Mouse (Mus musculus): Measurements from ENCODE around the gene Wbp1l.

The Wbp1l gene

GRCm38 (mm10) chr19:46598720-46599252 lies at the start of gene Wbp1l:
Gene Wbp1l, plus strand, starts transcription at chr19:46599084.
- in situ Hi-C loops (cut with MboI, MseI) = no loop called here

- in situ Hi-C loops (cut with MboI, MseI) = no loop called here
Observed at GRCm38 (mm10) chr19:46550385-46550784, 48.5 kb upstream of the Wbp1l start.

DNA sequence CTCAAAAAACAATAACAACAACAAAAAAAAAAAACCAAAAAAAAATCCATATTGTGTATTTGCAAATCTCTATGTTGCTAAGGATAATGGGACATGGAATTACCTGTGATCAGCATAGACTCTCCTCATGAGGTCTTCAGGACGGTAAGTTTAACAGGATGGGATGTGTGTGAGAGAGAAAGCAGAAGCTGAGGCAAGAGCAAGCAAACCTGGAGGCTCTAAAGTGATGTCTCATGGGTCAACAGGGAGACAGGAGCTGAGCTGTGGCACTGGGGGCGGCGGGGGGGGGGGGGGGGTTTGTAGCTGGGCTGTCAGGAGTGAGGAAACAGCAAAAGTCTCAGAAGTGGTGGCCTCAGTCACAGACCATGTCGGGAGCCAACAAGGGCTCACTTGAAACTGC lies 46.4 kb upstream of the Wbp1l start:
- in situ Hi-C loops (cut with MboI, MseI) = no loop called here

- in situ Hi-C loops (cut with MboI, MseI) = no loop called here
Observed at GRCm38 (mm10) chr19:46553541-46553955, 45.3 kb upstream of the Wbp1l start.

DNA sequence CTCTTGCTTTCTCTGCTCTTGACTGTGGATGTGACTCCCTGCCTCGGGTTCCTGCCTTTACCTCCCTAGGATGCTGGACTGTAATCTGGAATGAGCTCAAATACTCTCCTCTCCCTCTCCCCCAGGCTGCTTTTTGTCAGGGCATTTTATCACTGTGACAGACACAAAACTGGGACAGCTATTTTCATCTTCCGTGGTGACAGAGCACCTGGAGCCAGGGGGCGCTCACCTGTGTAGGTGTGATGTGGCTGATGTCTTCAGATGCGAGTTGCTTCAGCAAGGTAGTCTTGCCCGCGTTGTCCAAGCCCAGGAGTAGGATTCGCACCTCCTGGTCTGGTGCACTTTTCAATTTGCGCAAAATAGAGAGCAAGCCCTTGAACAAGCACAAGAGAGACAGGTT lies 40.9 kb upstream of the Wbp1l start:
- in situ Hi-C loops (cut with MboI, MseI) = no loop called here

- in situ Hi-C loops (cut with MboI, MseI) = no loop called here
Observed at GRCm38 (mm10) chr19:46558631-46559030, 40.3 kb upstream of the Wbp1l start.

- in situ Hi-C loops (cut with MboI, MseI) = no loop called here
Observed at GRCm38 (mm10) chr19:46562132-46562531, 36.8 kb upstream of the Wbp1l start.

DNA sequence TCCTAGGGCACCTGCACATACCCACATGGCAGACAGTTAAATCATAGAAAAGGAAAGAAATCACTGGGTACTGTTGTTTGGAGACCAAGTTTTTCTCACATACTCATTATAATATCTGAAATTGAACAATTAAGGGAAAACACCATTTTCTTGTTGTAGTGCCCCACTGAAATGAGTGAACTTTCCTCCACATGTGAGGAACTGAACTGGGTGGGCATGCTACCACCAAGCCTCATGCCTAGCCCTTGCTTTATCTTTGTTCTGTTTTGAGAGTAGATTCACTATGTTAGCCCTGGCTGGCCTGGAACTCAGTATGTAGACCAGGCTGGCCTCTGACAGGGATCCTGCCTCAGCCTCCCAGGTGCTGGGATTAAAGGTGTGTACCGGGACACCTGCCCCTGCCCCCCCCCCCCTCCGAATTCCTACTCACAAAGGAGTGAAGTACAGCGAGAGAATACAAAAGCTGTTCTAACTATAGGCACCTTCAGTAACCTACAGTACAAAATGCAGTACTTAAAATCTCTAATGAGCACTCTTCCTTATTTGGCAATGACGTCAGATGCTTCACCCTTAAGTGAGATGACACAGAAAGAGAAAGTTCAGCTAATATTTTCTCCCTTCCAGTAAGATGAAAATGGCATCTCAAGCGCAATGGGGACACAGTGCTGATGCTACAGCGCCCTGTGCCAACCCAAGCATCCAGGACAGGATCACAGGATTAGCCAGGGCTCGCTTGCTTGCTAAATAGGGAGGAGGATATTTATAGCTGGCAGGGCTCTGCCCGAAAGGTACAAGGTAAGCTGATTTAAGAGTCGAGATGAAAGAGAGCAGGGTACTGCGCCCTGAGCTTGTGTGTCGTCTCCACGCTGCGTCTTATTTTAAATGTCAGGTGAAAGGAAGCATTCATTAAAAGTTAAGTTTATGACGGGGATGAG lies 36.0 kb upstream of the Wbp1l start:
- in situ Hi-C loops (cut with MboI, MseI) = no loop called here

DNA sequence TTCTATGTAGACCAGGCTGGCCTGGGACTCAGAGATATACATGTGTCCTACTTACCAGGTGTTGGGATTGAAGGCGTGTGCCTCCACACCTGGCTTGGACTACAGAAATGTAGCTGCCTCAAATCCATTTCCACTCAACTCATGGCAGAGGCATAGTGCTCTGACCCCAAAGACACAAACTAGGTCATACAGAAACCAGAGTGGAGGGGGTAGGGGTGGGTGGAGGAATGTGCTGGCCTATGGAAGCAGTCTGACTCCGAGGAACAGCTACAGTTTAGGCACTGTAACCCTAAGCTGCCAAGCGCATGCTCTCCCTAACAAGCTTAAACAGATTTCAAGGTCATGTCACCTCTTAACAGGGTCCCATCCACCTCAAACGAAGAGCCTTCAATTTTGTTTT lies 35.3 kb upstream of the Wbp1l start:
- in situ Hi-C loops (cut with MboI, MseI) = no loop called here

- in situ Hi-C loops (cut with MboI, MseI) = no loop called here
Observed at GRCm38 (mm10) chr19:46564043-46564462, 34.8 kb upstream of the Wbp1l start.

- in situ Hi-C loops (cut with MboI, MseI) = loop anchor here in 1 of 2 experiments (10.0 kb wide), 1 partner anchor 473 kb away; no protein-coding TSS in a partner anchor
Observed at GRCm38 (mm10) chr19:46571211-46571877, 27.5 kb upstream of the Wbp1l start.

- in situ Hi-C loops (cut with MboI, MseI) = loop anchor here in 1 of 2 experiments (10.0 kb wide), 1 partner anchor 473 kb away; no protein-coding TSS in a partner anchor
Observed at GRCm38 (mm10) chr19:46571878-46572244, 27.0 kb upstream of the Wbp1l start.

DNA sequence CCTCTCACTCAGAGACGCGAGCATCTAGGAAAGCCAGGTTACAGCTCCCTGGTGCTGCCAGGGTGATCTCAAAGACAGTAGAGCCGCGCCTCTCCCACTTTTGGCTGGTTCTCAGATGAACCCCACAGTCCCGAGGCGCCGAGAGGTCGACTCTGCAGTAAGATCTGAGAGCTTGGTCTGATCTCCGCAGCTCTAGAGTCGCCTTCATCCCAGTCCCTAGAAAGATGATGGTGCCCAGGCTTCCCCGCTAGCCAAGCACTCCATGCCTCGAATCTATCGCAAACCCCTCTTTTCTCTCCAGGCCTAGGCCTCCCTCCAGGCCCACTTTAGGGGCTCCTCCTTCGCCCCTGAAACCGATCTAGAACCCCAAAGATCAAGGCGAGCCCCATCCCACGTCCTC lies 26.3 kb upstream of the Wbp1l start:
- in situ Hi-C loops (cut with MboI, MseI) = loop anchor here in 1 of 2 experiments (10.0 kb wide), 1 partner anchor 472 kb away; no protein-coding TSS in a partner anchor

DNA sequence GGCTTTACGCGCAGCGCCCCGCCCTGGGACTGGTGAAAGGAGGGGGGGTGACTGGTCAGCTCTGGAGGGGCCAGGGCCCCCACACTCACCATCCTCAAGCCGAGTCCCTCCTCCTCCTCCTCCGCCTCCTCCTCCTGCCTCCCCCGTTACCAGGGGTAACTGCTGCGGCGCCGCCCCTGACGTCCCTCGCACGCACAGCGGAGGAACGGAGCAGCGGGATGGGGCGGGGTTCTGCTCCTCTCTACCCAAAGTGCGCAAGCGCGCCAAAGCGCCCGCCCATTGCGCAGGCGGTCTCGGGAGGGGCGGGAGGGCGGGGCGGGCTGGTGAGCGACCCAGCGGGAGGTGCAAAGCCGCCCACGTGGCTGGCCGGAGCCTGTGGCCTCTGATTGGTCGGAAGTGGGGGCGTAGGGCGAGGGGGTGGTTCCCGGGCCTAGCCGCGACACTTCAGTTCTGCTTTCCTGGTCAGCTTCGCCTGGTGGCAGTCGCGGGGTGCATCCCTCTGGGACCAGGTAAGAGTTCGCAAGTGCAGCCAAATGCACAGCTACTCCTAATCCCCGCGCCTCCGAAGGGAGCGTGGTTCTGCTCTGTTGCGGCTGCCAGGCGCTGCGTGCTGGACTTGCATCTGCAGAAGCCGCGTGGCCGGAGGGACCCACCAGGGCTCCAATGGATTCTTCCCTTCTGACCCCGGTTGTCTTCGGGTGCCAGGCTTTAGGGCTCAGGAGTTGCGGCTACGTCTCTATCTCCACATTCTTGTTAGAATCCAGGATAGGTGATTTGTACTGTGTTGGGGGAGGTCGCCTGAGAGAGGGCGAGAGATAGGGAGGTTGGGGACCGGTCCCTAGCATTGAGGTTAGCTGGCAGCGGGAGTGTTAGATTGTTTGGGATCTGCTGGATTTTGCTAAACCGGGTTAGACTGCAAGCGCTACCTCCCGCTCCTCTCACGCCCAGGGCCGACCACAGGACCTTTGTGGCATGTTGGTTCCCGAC lies 25.6 kb upstream of the Wbp1l start, which contains the start of the genes Arl3 and Sfxn2:
Gene Arl3 (minus strand): TSS at position 248 of the 987 bp plus-strand sequence.
Gene Sfxn2 (plus strand): TSS at position 415 of the 987 bp plus-strand sequence.
- in situ Hi-C loops (cut with MboI, MseI) = loop anchor here in 1 of 2 experiments (10.0 kb wide), 1 partner anchor 472 kb away; no protein-coding TSS in a partner anchor

DNA sequence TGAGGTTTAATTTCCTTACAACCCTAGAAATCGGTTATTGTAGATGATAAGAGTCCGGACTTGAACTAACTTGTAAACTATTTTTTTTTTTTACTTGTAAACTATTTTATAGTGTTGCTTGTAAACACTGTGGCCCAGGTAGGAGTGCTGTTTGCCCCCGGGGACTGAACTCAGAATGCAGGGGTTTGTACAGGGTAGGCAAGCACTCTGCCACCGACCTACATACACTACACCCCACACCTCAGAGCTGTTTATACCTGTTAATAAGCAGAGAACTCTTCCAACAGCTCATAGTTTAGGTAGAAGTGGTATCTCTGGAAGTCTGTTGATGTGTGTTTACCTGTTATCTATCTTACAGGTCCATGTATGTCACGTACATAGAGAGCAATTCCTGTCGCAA lies 24.9 kb upstream of the Wbp1l start:
- in situ Hi-C loops (cut with MboI, MseI) = loop anchor here in 1 of 2 experiments (10.0 kb wide), 1 partner anchor 471 kb away; no protein-coding TSS in a partner anchor

DNA sequence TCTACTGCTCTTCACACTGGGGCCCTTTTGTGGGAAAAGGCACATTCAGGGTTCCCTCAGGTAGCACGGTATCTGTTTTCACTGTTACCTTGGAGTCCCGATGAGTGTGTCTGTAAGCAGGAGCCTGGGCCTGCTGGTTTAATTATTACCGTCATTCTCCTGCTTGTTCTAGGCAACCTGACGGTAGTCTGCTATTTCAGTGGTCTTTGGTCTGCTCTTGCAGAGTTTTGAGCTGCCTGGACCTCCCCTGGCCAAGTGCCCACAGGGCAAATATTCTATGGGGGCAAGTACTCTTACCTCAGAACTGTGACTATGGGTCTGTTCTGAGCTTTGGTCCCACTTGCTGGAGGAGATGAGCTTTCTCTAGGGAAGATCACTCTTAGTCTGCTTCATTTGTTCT lies 23.7 kb upstream of the Wbp1l start:
- in situ Hi-C loops (cut with MboI, MseI) = loop anchor here in 1 of 2 experiments (10.0 kb wide), 1 partner anchor 470 kb away; no protein-coding TSS in a partner anchor

DNA sequence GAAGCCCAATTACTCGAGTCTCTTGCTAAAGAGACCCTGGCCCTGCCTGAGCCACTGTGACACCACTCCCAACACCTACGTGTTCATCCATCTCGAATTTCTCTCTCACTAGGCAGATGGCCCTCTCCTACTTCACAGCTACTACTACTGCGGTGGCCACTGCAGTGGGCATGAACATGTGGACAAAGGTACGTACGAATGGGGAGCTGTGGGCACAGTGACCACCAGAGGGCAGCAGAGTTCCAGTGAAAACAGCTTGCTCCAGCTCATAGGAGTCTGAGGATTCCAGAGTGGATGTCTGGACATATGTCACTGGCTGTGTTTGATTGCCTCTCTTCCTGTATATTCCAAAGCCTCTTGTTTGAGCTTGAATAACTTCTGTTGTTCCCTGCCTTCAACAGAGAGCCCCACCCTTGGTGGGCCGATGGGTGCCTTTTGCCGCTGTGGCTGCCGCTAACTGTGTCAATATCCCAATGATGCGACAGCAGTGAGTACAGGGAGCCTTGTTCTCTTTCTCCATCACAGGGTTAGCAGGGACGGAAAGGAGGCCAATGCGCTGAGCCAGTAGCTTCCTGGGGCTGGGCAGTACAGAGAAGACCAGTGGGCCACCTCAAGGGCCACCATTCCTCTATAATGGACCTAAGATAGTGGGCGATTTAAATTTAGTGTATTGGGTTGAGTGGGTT lies 10.9 kb upstream of the Wbp1l start:
- in situ Hi-C loops (cut with MboI, MseI) = loop anchor here (5.0 to 10.0 kb wide), 3 partner anchors 149 to 247 kb away; no protein-coding TSS in a partner anchor

DNA sequence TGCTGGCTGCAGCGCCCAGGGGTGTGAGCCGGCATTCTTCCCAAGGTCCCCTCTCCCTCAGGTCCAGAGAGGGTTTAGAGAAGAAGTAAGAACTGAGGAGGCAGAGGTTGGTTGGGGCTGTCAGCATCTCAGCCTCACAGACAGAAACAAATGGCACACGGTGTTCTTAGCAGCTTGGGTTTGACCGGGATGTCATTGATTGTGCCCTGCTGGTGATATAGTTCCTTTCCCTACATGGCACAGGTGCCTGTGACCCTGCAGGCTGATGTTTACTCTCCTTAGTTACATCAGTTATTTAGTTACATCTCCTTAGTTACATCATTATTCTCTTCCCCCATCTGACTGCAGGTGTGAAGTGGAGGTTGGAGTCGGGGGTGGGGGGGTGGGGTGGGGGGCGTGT lies 7.3 kb upstream of the Wbp1l start:
- in situ Hi-C loops (cut with MboI, MseI) = loop anchor here in 1 of 2 experiments (5.0 kb wide), 1 partner anchor 49 kb away; no protein-coding TSS in a partner anchor

GRCm38 (mm10) chr19:46592751-46593439 lies 6.0 kb upstream of the Wbp1l start:
- in situ Hi-C loops (cut with MboI, MseI) = loop anchor here in 1 of 2 experiments (5.0 kb wide), 1 partner anchor 51 kb away; no protein-coding TSS in a partner anchor

Measured in T-helper 17 cell (primary cell).